Mouse (Mus musculus) lung, postnatal 14 days (tissue): ENCODE data around the gene Tuft1.
"Not testable (repeated sequence)": the region's sequence is repeated elsewhere in the genome, so short reads cannot be mapped to it uniquely, and the experiment has no call there.

Source experiments
- DNase-seq: peaks from one replicate; pipeline ENCODE4 v3.0.0; 2021

Tuft1 gene

GRCm38 (mm10) chr3:94658740-94659095 lies at the start of gene Tuft1:
Gene Tuft1 (minus strand): TSS chr3:94658872.
- peak; percentile 77 for DNase-seq

- peak; percentile 38 for DNase-seq
Measured at GRCm38 (mm10) chr3:94703364-94703763, 44.7 kb upstream of the Tuft1 start.

- no peak for DNase-seq
Measured at GRCm38 (mm10) chr3:94702856-94703255, 44.2 kb upstream of the Tuft1 start.

GRCm38 (mm10) chr3:94702163-94702810 lies 43.6 kb upstream of the Tuft1 start:
- not testable (repeated sequence) for DNase-seq

- not testable (repeated sequence) for DNase-seq
Measured at GRCm38 (mm10) chr3:94696257-94696656, 37.6 kb upstream of the Tuft1 start.

- not testable (repeated sequence) for DNase-seq
Measured at GRCm38 (mm10) chr3:94695591-94695990, 36.9 kb upstream of the Tuft1 start.

- DNase-seq: not testable (repeated sequence)
Measured at GRCm38 (mm10) chr3:94693874-94694273, 35.2 kb upstream of the Tuft1 start.

- DNase-seq: no peak
Measured at GRCm38 (mm10) chr3:94693329-94693825, 34.7 kb upstream of the Tuft1 start, which contains the start of gene Selenbp2. Gene Selenbp2 (plus strand): TSS chr3:94693556.

GRCm38 (mm10) chr3:94691694-94692093 lies 33.0 kb upstream of the Tuft1 start:
- DNase-seq: not testable (repeated sequence)

GRCm38 (mm10) chr3:94690616-94691247 lies 32.1 kb upstream of the Tuft1 start:
- no peak for DNase-seq

GRCm38 (mm10) chr3:94690162-94690561 lies 31.5 kb upstream of the Tuft1 start:
- DNase-seq: not testable (repeated sequence)

- DNase-seq: not testable (repeated sequence)
Measured at GRCm38 (mm10) chr3:94689195-94689594, 30.5 kb upstream of the Tuft1 start.

GRCm38 (mm10) chr3:94688698-94689097 lies 30.0 kb upstream of the Tuft1 start:
- not testable (repeated sequence) for DNase-seq

GRCm38 (mm10) chr3:94685989-94686772 lies 27.5 kb upstream of the Tuft1 start:
- DNase-seq: not testable (repeated sequence)

GRCm38 (mm10) chr3:94683646-94684045 lies 25.0 kb upstream of the Tuft1 start:
- no peak for DNase-seq

- DNase-seq: no peak
Measured at GRCm38 (mm10) chr3:94680783-94681182, 22.1 kb upstream of the Tuft1 start.

- not testable (repeated sequence) for DNase-seq
Measured at GRCm38 (mm10) chr3:94680032-94680431, 21.4 kb upstream of the Tuft1 start.

- DNase-seq: peak; percentile 40
Measured at GRCm38 (mm10) chr3:94679351-94679841, 20.7 kb upstream of the Tuft1 start.

GRCm38 (mm10) chr3:94675101-94675500 lies 16.4 kb upstream of the Tuft1 start:
- DNase-seq: not testable (repeated sequence)

GRCm38 (mm10) chr3:94665896-94666295 lies 7.2 kb upstream of the Tuft1 start:
- DNase-seq: not testable (repeated sequence)

GRCm38 (mm10) chr3:94665060-94665802 lies 6.6 kb upstream of the Tuft1 start:
- DNase-seq: not testable (repeated sequence)

- not testable (repeated sequence) for DNase-seq
Measured at GRCm38 (mm10) chr3:94660841-94661240, 2.2 kb upstream of the Tuft1 start.
